Mouse (Mus musculus) brown adipose tissue, adult 24 weeks (tissue): Measurements from ENCODE around the gene Nrbf2. TPM values are rescaled to one million over a fixed set of nuclear protein-coding genes. Genes with fewer than 3 reads are reported as not detected.

ENCODE experiments used
- H3K27ac ChIP-seq: fragments of 200-500 bp; replicated peaks from 2 replicates; pipeline ENCODE4 v1.5.1; 2012; ENCODE audit warnings: low read depth, mild to moderate bottlenecking, low read length
- H3K4me1 ChIP-seq: fragments of 200-500 bp; 2 replicates; pipeline ENCODE4 v1.6.1; 2012; ENCODE audit warnings: low read length, mixed read lengths; ENCODE audit not compliant: control insufficient read depth, insufficient read depth, insufficient read length
- H3K4me3 ChIP-seq: fragments of 200-500 bp; 2 replicates; pipeline ENCODE4 v1.5.1; 2012; ENCODE audit warnings: low read depth, mild to moderate bottlenecking, low read length, moderate library complexity; ENCODE audit not compliant: insufficient read depth
- polyA plus RNA-seq: library from polyadenylated mRNA; stranded (reverse); fragments of >200 nt; gene quantifications from 2 replicates; pipeline ENCODE4 v1.2.4, GENCODE M21; 2012; ENCODE audit not compliant: missing spikeins, insufficient read depth, insufficient read length

The Nrbf2 gene
- polyA plus RNA-seq, result 18.6 and 70.7 TPM in 2 replicates

GRCm38 (mm10) chr10:67285176-67285814, at the start of gene Nrbf2:
Gene Nrbf2 (minus strand): TSS chr10:67285305.
- Histone ChIP-seq H3K4me1 (peaks cover 13% of the 10 kb centered on the region), H3K27ac (peak within 1 kb of the TSS; percentile 87), H3K4me3 (peak within 1 kb of the TSS; percentile 90)

GRCm38 (mm10) chr10:67330580-67330979, 45.5 kb upstream of the Nrbf2 start:
- Histone ChIP-seq H3K27ac (no peak overlapping the region), H3K4me1 (no peaks in the 10 kb centered on the region; the same call in 1 of the 2 replicates), H3K4me3 (no peak overlapping the region)

- Histone ChIP-seq H3K4me3 (no peak overlapping the region), H3K4me1 (no peaks in the 10 kb centered on the region; the same call in 1 of the 2 replicates), H3K27ac (no peak overlapping the region)
Observed at GRCm38 (mm10) chr10:67329661-67330060, 44.6 kb upstream of the Nrbf2 start.

- Histone ChIP-seq H3K4me3 (no peak overlapping the region), H3K4me1 (no peaks in the 10 kb centered on the region; the same call in 1 of the 2 replicates), H3K27ac (no peak overlapping the region)
Observed at GRCm38 (mm10) chr10:67328208-67328607, 43.1 kb upstream of the Nrbf2 start.

GRCm38 (mm10) chr10:67324036-67324435, 38.9 kb upstream of the Nrbf2 start:
- H3K4me3 ChIP-seq, result no peak overlapping the region
- H3K27ac ChIP-seq, result no peak overlapping the region
- H3K4me1 ChIP-seq, result no peaks in the 10 kb centered on the region

GRCm38 (mm10) chr10:67321396-67321795, 36.3 kb upstream of the Nrbf2 start:
- H3K27ac ChIP-seq, result no peak overlapping the region
- no peaks in the 10 kb centered on the region for H3K4me1 ChIP-seq
- H3K4me3 ChIP-seq, result no peak overlapping the region

- Histone ChIP-seq H3K4me3 (no peak overlapping the region), H3K27ac (no peak overlapping the region), H3K4me1 (no peaks in the 10 kb centered on the region)
Observed at GRCm38 (mm10) chr10:67320207-67320859, 35.2 kb upstream of the Nrbf2 start.

GRCm38 (mm10) chr10:67319016-67319725, 34.1 kb upstream of the Nrbf2 start:
- Histone ChIP-seq H3K4me3 (no peak overlapping the region), H3K27ac (no peak overlapping the region), H3K4me1 (no peaks in the 10 kb centered on the region)

- no peaks in the 10 kb centered on the region for H3K4me1 ChIP-seq
- peak overlapping the region; percentile 35; the same call in 1 of the 2 replicates for H3K4me3 ChIP-seq
- no peak overlapping the region for H3K27ac ChIP-seq
Observed at GRCm38 (mm10) chr10:67317931-67318460, 32.9 kb upstream of the Nrbf2 start.

GRCm38 (mm10) chr10:67314811-67315435, 29.8 kb upstream of the Nrbf2 start:
- no peak overlapping the region for H3K4me3 ChIP-seq
- no peak overlapping the region for H3K27ac ChIP-seq
- no peaks in the 10 kb centered on the region for H3K4me1 ChIP-seq

- Histone ChIP-seq H3K4me1 (no peaks in the 10 kb centered on the region; the same call in 1 of the 2 replicates), H3K27ac (0 out of 2 replicates have a peak overlapping the region, but pooled peaks have one; percentile 43), H3K4me3 (no peak overlapping the region)
Observed at GRCm38 (mm10) chr10:67312456-67312855, 27.4 kb upstream of the Nrbf2 start.

GRCm38 (mm10) chr10:67311277-67311959, 26.3 kb upstream of the Nrbf2 start:
- H3K4me1 ChIP-seq, result no peaks in the 10 kb centered on the region; the same call in 1 of the 2 replicates
- no peak overlapping the region; the same call in 1 of the 2 replicates for H3K27ac ChIP-seq
- H3K4me3 ChIP-seq, result no peak overlapping the region

- no peak overlapping the region for H3K4me3 ChIP-seq
- no peaks in the 10 kb centered on the region; the same call in 1 of the 2 replicates for H3K4me1 ChIP-seq
- peak overlapping the region; percentile 66 for H3K27ac ChIP-seq
Observed at GRCm38 (mm10) chr10:67309483-67310138, 24.5 kb upstream of the Nrbf2 start.

- Histone ChIP-seq H3K4me1 (peaks cover 3% of the 10 kb centered on the region; the same call in 1 of the 2 replicates), H3K4me3 (no peak overlapping the region), H3K27ac (no peak overlapping the region)
Observed at GRCm38 (mm10) chr10:67302340-67302739, 17.2 kb upstream of the Nrbf2 start.
